Mouse (Mus musculus): ENCODE results near the gene Nkd1. TPM values are rescaled to one million over a fixed set of nuclear protein-coding genes. Genes with fewer than 3 reads are reported as not detected.

Nkd1 gene
- total RNA-seq (2012; rRNA removed): 1.0 and 1.8 TPM in 2 replicates

- Histone ChIP-seq H3K36me3 (ENCODE audit: control insufficient read depth, insufficient read depth, low read length, poor library complexity, severe bottlenecking) (no peaks in the 10 kb centered on the region), H3K27ac (ENCODE audit: insufficient read depth, low read depth, low read length, poor library complexity, severe bottlenecking) (no peak within 1 kb of the TSS), H3K9me3 (ENCODE audit: control insufficient read depth, insufficient read depth, low read depth, low read length) (no peaks in the 10 kb centered on the region), H3K4me1 (ENCODE audit: control insufficient read depth in 2 of 2, insufficient read depth in 2 of 2, low read length in 2 of 2, poor library complexity in 1 of 2) (peaks cover 0 to 3% of the 10 kb centered on the region in 2 experiments; a peak in 1 of 4 replicates), H3K9ac (ENCODE audit: insufficient read depth, low read depth, low read length, poor library complexity, severe bottlenecking) (peak within 1 kb of the TSS; percentile 65), H3K4me3 (ENCODE audit: insufficient read depth in 1 of 2, low read depth in 1 of 2, low read length in 2 of 2, poor library complexity in 1 of 2, severe bottlenecking in 1 of 2) (peak within 1 kb of the TSS; percentile 77 to 80)
- peak; percentile 63 for DNase-seq (ENCODE audit: low read depth, low spot score)
- in situ Hi-C loops (cut with MboI; ENCODE audit: low sequenced_read_pairs in 2 of 2, unreplicated experiment in 2 of 2): no loop called here
- TF ChIP-seq MAFK (IDR thresholded peaks at IDR 0.05; ENCODE audit: insufficient read depth, low read depth, low read length) (no peak), CHD2 (IDR thresholded peaks at IDR 0.05; ENCODE audit: low read depth, low read length) (no peak), HCFC1 (IDR thresholded peaks at IDR 0.05; ENCODE audit: borderline replicate concordance, insufficient read depth, low read length) (no peak), ZNF384 (IDR thresholded peaks at IDR 0.05; ENCODE audit: low read depth, low read length) (no peak), ZC3H11A (IDR thresholded peaks at IDR 0.05; ENCODE audit: borderline replicate concordance, low read depth, low read length) (no peak)
These were observed at the start of gene Nkd1 for GRCm38 (mm10) chr8:88520985-88521527. Nkd1 (plus strand) TSS chr8:88521354.

GRCm38 (mm10) chr8:88481290-88481689, 39.9 kb upstream of the Nkd1 start:
- in situ Hi-C loops (cut with MboI; ENCODE audit: low sequenced_read_pairs in 2 of 2, unreplicated experiment in 2 of 2): no loop called here
- DNase-seq (ENCODE audit: low read depth, low spot score): no peak
- Histone ChIP-seq H3K9me3 (ENCODE audit: control insufficient read depth, insufficient read depth, low read depth, low read length) (no peaks in the 10 kb centered on the region), H3K36me3 (ENCODE audit: control insufficient read depth, insufficient read depth, low read length, poor library complexity, severe bottlenecking) (no peaks in the 10 kb centered on the region), H3K4me1 (ENCODE audit: control insufficient read depth in 2 of 2, insufficient read depth in 2 of 2, low read length in 2 of 2, poor library complexity in 1 of 2) (no peaks in the 10 kb centered on the region), H3K9ac (ENCODE audit: insufficient read depth, low read depth, low read length, poor library complexity, severe bottlenecking) (no peak overlapping the region), H3K27ac (ENCODE audit: insufficient read depth, low read depth, low read length, poor library complexity, severe bottlenecking) (no peak overlapping the region), H3K4me3 (ENCODE audit: insufficient read depth in 1 of 2, low read depth in 1 of 2, low read length in 2 of 2, poor library complexity in 1 of 2, severe bottlenecking in 1 of 2) (no peak overlapping the region)
- no peak for TF ChIP-seq ZNF384 (IDR thresholded peaks at IDR 0.05; ENCODE audit: low read depth, low read length)
- no peak for TF ChIP-seq MAFK (IDR thresholded peaks at IDR 0.05; ENCODE audit: insufficient read depth, low read depth, low read length)
- no peak for TF ChIP-seq HCFC1 (IDR thresholded peaks at IDR 0.05; ENCODE audit: borderline replicate concordance, insufficient read depth, low read length)
- TF ChIP-seq ZC3H11A (IDR thresholded peaks at IDR 0.05; ENCODE audit: borderline replicate concordance, low read depth, low read length): no peak
- no peak for TF ChIP-seq CHD2 (IDR thresholded peaks at IDR 0.05; ENCODE audit: low read depth, low read length)

- Histone ChIP-seq H3K4me3 (ENCODE audit: insufficient read depth in 1 of 2, low read depth in 1 of 2, low read length in 2 of 2, poor library complexity in 1 of 2, severe bottlenecking in 1 of 2) (no peak overlapping the region), H3K9ac (ENCODE audit: insufficient read depth, low read depth, low read length, poor library complexity, severe bottlenecking) (no peak overlapping the region), H3K27ac (ENCODE audit: insufficient read depth, low read depth, low read length, poor library complexity, severe bottlenecking) (no peak overlapping the region), H3K36me3 (ENCODE audit: control insufficient read depth, insufficient read depth, low read length, poor library complexity, severe bottlenecking) (no peaks in the 10 kb centered on the region), H3K4me1 (ENCODE audit: control insufficient read depth in 2 of 2, insufficient read depth in 2 of 2, low read length in 2 of 2, poor library complexity in 1 of 2) (no peaks in the 10 kb centered on the region), H3K9me3 (ENCODE audit: control insufficient read depth, insufficient read depth, low read depth, low read length) (no peaks in the 10 kb centered on the region)
- in situ Hi-C loops (cut with MboI; ENCODE audit: low sequenced_read_pairs in 2 of 2, unreplicated experiment in 2 of 2): no loop called here
- TF ChIP-seq ZC3H11A (IDR thresholded peaks at IDR 0.05; ENCODE audit: borderline replicate concordance, low read depth, low read length): no peak
- TF ChIP-seq CHD2 (IDR thresholded peaks at IDR 0.05; ENCODE audit: low read depth, low read length): no peak
- TF ChIP-seq MAFK (IDR thresholded peaks at IDR 0.05; ENCODE audit: insufficient read depth, low read depth, low read length): no peak
- no peak for TF ChIP-seq ZNF384 (IDR thresholded peaks at IDR 0.05; ENCODE audit: low read depth, low read length)
- no peak for TF ChIP-seq HCFC1 (IDR thresholded peaks at IDR 0.05; ENCODE audit: borderline replicate concordance, insufficient read depth, low read length)
- no peak for DNase-seq (ENCODE audit: low read depth, low spot score)
These were observed 32.7 kb upstream of the Nkd1 start for GRCm38 (mm10) chr8:88488391-88488829.

GRCm38 (mm10) chr8:88494076-88494475, 27.1 kb upstream of the Nkd1 start:
- in situ Hi-C loops (cut with MboI; ENCODE audit: low sequenced_read_pairs in 2 of 2, unreplicated experiment in 2 of 2): no loop called here
- DNase-seq (ENCODE audit: low read depth, low spot score): no peak
- Histone ChIP-seq H3K36me3 (ENCODE audit: control insufficient read depth, insufficient read depth, low read length, poor library complexity, severe bottlenecking) (no peaks in the 10 kb centered on the region), H3K27ac (ENCODE audit: insufficient read depth, low read depth, low read length, poor library complexity, severe bottlenecking) (no peak overlapping the region), H3K4me1 (ENCODE audit: control insufficient read depth in 2 of 2, insufficient read depth in 2 of 2, low read length in 2 of 2, poor library complexity in 1 of 2) (no peaks in the 10 kb centered on the region), H3K9ac (ENCODE audit: insufficient read depth, low read depth, low read length, poor library complexity, severe bottlenecking) (no peak overlapping the region), H3K4me3 (ENCODE audit: insufficient read depth in 1 of 2, low read depth in 1 of 2, low read length in 2 of 2, poor library complexity in 1 of 2, severe bottlenecking in 1 of 2) (no peak overlapping the region), H3K9me3 (ENCODE audit: control insufficient read depth, insufficient read depth, low read depth, low read length) (no peaks in the 10 kb centered on the region)
- TF ChIP-seq MAFK (IDR thresholded peaks at IDR 0.05; ENCODE audit: insufficient read depth, low read depth, low read length) (no peak), ZC3H11A (IDR thresholded peaks at IDR 0.05; ENCODE audit: borderline replicate concordance, low read depth, low read length) (no peak), CHD2 (IDR thresholded peaks at IDR 0.05; ENCODE audit: low read depth, low read length) (no peak), ZNF384 (IDR thresholded peaks at IDR 0.05; ENCODE audit: low read depth, low read length) (no peak), HCFC1 (IDR thresholded peaks at IDR 0.05; ENCODE audit: borderline replicate concordance, insufficient read depth, low read length) (no peak)
